Mouse (Mus musculus) ovary, adult 18-20 months (tissue): ENCODE data around the gene Olfr1044.
"Not testable (repeated sequence)": the region's sequence is repeated elsewhere in the genome, so short reads cannot be mapped to it uniquely, and the experiment has no call there.

Experiments
- DNase-seq: peaks from one replicate; pipeline ENCODE4 v3.0.0; 2022; ENCODE audit warnings: low spot score, mixed read lengths

Gene Olfr1044

DNA sequence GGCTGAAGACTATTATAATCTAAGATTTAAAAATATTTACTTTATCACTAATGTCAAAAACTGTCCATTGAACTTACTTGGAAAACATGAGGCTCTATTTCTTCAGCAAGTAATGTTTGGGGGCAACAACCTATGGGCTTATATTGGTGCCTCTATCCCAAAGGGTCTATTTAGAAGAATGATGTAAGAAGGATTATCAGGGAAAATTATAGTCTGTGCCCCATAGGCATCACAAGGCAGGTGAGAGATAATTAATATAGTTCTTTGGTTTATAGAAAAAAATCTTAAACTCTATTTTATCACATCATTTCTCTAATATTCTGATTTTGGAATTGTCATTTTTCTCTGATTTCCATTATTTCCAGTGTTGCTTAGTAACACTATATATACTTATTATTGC is at the start of gene Olfr1044:
Gene Olfr1044 (minus strand): TSS at position 101 of the 400 bp plus-strand sequence.
- DNase-seq = no peak

DNA sequence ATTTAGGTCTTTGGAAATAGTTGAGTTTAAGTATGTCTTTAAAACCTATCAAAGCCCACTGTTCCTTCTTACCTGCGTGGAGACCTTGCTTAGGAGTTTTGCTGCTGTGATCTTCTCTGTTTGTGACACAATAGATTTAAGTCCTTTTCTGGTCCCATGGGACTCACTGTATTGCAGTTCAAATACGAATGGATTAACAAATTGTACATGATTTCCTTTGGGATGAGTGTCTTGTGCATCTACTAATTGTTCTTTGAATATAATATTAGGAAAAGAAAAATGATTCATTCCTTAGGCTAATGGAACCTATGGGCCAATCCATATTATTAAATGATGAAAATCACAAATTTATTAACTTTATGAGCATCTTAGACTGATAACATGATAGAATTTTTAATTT is 41.6 kb upstream of the Olfr1044 start, which contains the start of gene Olfr1046:
Gene Olfr1046 (minus strand): TSS at position 101 of the 400 bp plus-strand sequence.
- DNase-seq = no peak

GRCm38 (mm10) chr2:86202909-86203308 is 25.3 kb upstream of the Olfr1044 start, which contains the start of gene Olfr1045:
Gene Olfr1045 (minus strand): TSS chr2:86203009.
- DNase-seq = no peak

GRCm38 (mm10) chr2:86195863-86196262 is 18.2 kb upstream of the Olfr1044 start:
- no peak for DNase-seq

GRCm38 (mm10) chr2:86185583-86185982 is 8.0 kb upstream of the Olfr1044 start, which contains the start of gene Olfr52:
Gene Olfr52 (minus strand): TSS chr2:86185683.
- no peak for DNase-seq

DNA sequence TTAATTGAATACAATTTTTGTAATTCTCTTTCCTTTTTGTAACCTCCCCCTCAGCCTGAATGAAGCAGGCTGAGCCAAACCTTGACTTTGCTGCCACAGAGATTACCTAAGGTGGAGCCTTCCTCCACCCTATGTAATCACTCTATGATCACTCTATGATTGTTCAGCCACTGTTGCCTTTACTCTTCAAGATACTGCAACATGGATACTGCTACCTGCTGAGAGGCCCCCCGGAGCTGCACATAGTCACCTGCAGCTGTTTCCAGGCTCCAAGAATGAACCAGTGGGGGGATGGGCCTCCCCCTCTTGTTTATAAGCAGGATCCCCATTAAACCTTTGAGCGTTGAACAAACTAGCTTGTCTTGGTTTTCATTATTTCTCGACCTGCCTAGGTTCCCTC is 2.3 kb upstream of the Olfr1044 start:
- DNase-seq = no peak

DNA sequence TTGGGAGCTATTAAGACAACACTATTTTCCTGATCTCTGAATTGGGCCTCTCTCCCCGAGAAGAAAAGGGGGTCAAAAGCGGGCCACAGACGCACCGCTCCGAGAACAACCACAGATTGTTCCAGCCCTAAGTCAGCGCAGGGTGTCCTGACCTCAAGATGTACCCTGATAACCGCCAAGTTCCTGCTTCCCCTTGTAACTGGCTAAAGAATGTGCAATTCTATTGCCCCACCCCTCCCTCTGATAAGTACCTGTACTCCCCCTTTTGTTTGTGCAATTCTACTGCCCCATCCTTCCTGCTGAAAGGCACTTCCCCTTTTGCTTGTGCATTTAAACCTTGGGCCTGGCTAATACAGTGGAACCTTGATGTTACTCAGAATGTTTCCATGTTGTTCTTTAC is 2.2 kb downstream of the Olfr1044 start:
- not testable (repeated sequence) for DNase-seq

DNA sequence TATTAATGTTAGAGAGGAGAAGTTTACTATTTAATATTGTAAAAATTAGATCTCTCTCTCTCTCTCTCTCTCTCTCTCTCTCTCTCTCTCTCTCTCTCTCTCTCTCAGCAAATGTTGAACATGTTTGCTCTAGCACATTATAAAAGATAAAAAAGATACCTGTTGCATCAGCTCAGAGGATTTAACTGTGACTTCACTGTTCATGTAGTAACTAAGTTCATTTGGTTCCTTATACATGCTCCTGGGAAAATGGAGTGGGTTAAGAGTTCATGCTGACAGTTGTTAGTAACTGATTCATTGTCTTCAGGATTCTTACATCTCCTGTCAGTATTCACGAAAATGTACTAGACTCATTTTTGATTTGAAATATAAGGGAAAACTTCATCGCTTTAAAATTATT is 10.2 kb downstream of the Olfr1044 start, which contains the start of gene Olfr1043:
Gene Olfr1043 (minus strand): TSS at position 101 of the 400 bp plus-strand sequence.
- no peak for DNase-seq

DNA sequence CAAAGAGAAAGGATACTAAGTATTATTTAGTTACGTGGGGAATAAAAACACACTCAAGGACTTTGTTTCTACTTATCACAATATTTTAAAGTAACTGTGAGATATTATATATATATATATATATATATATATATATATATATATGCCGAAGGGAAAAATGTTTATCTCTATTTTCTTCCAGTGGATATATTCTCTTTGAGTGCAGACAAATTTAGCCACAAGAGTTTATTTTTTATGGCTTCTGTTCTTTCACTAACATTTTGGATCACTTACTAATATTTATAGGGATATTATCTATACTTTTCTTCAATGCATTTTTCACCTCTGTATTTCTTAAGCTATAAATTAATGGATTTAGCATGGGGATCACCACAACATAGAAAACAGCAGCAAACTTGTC is 15.9 kb downstream of the Olfr1044 start, which contains the start of gene Olfr1042:
Gene Olfr1042 (minus strand): TSS at position 101 of the 400 bp plus-strand sequence.
- no peak for DNase-seq

DNA sequence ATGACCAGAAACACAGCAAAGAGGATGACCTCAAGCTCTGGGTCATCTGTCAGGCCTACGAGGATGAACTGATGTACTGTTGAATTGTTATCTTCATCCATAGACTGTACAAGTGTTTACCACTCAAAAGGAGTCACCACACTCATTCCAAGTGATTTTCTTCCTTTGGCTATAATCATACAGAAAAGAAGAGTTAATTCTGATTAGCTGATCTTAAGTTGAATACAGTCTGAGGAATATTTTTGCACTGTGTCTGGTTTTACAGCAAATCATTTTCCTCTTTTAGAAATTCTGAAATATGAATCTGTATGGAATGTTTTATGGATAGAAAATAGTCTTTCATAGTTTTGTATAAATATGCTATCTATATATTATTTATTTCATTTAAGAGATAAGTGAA is 31.0 kb downstream of the Olfr1044 start, which contains the start of gene Olfr1040:
Gene Olfr1040 (minus strand): TSS at position 101 of the 400 bp plus-strand sequence.
- no peak for DNase-seq

GRCm38 (mm10) chr2:86135828-86136227 is 41.8 kb downstream of the Olfr1044 start, which contains the start of gene Olfr1039:
Gene Olfr1039 (minus strand): TSS chr2:86135928.
- DNase-seq = no peak
